Mouse (Mus musculus) heart, postnatal 0 days (tissue): Measurements from ENCODE around the gene CN725425.

Source experiments
- CTCF ChIP-seq: IDR thresholded peaks from 2 replicates; pipeline ENCODE4 v1.5.1; 2016; ENCODE audit warnings: antibody characterized with exemption, control low read depth, low read depth
- EP300 ChIP-seq: IDR thresholded peaks from 2 replicates; pipeline ENCODE4 v1.6.1; 2016; ENCODE audit warnings: antibody characterized with exemption, low read depth

DNA sequence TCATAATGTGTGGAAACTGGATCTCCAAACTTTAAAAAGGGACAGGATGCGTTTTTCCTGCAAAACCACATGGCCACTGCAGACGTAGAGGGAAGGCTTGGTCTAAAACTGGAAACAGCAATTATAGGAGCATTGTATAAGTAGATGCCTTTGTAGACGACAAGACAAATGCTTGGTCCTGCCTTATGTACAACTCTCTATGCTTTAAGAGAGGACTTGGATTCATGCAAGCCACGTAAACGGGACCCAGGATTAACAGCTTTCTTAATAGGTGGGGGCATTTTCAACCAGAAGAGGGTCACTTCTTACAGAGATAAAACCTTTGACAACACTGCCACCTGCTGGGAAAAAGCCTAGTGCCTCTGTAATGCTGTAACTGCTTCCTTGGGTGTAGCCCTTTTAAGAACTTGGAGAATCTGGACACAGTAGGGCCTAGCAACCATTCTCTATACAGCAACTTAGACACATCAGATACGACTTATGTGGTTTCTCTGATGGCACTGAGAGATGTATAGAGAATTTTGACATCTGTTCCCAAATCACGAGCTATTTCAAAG, 105.1 kb downstream of the CN725425 start:
- TF ChIP-seq CTCF (peak; percentile 65), EP300 (no peak)
